Mouse (Mus musculus) heart, adult 8-10 months (tissue): ENCODE measurements around the gene Hmgb4. TPM values are rescaled to one million over a fixed set of nuclear protein-coding genes. Genes with fewer than 3 reads are reported as not detected.

ENCODE experiments used
- DNase-seq: peaks from one replicate; pipeline ENCODE4 v3.0.0; 2022; ENCODE audit warnings: low spot score
- total RNA-seq, 4 experiments: library from RNA; stranded (reverse); gene quantifications; 2 replicates each; pipeline ENCODE4 v1.2.4; 2022

Hmgb4 gene
- total RNA-seq, 4 experiments from 2014 or later: not detected

DNA sequence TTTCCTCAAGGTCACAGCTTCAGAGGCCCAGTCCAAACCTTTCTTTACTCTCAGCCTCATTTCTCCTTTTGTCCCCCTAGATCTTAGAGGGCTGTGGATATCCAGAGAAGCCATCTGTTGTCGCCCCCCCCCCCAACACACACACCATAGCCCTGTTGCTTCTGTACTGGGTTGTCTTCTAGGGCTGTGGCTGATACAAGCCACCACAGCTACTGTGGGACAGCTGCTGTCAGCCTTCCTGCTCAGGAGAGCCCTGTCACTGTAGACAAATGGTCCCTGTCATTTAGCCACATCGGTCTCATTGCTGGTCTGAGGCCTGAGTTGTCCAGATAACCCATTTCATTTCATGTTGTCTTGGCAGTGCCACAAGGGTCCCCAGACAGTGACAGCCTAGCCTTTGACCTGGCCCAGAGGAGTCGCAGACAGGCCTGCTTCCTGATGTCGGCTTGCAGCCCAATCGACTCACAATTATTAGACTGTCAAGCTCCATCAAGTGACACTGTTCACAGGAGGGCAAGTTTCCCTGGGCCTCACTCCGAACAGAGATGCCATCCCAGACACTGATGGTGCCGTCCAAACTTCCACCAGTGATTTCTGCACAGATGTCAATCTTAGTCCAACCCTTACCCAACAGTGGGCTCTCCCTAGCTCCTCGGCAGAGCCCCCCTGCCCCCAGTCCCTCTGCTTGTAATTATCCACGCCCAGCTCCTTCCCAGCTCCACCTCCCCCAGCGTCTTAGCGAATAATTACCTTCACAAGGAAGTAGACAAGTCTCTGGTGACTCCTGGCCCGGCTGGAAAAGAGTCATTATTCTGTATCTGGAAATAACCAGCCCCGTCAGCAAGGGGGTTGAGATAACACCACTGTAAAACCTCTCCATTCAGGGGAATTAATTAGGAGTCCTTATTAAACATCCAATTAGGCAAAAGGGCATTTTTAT, 33.1 kb downstream of the Hmgb4 start:
- DNase-seq: no peak

DNA sequence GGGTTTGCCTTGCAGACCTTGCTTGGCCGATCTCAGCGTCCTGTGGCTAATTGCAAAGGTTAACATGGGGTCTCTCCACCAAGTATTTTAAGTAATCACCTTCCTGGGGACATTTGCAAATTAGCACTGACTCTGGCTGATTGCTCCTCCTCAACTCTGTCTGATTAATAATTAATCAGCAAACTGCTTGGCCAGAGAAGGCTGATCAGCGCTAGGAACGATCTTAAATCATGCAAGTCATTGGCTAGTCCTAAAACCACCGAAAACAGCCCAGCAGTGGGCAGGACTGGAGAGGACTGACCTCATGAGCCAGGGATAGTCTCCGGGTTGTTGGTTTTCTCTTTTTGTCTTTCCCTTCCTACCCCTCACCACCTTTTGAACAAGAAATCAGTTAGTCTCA, 36.3 kb downstream of the Hmgb4 start:
- DNase-seq: no peak

DNA sequence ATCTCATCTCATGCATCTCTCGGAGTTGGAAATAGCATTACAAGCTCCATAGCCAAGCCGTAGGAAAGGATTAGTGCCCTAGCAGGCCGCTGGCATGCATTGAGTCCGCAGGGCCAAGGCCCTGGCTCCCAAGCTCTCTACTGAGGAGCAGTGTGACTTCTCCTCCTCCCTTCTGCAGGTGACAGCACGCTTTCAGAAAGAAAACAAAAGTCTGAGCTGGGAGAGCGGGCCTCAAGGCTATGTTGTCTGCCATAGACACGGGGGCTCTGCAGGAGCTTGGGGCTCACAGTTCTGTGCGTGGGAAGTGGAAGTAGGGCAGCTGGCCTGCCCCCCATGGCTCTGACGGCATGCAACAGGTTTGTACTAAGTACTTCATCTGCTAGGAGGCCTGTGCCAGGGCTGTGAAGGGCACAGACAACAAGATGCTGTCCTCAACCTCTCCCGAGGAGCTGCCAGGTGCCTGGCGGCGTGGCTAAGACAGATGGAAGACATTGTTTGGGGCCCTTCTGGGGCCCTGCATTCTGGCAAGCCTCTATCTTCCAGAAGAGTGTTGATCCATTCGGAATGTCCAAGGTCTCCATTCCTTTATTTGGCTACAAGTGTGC, 42.7 kb downstream of the Hmgb4 start:
- DNase-seq: no peak
